9 mouse cellular contexts compared by ENCODE assay signal in genomic region chr17:24669214-24669544, GRCm38 (mm10). TPM values are rescaled to one million over a fixed set of nuclear protein-coding genes. Genes with fewer than 3 reads are reported as not detected.
A peak's percentile ranks its signal among the peaks of the same experiment; 100 is the strongest.
DNase-seq lines count a peak whose midpoint lies in the region; ATAC-seq and TF ChIP-seq lines count a peak whose summit lies in the region.
"Not testable (repeated sequence)": the region's sequence is repeated elsewhere in the genome, so short reads cannot be mapped to it uniquely, and the experiment has no call there.
"Had no signal": no experiment of that assay in that cellular context is flagged by ENCODE, and none has a peak within 500 bp of the region (broad histone marks: within the 10 kb centered on the region; RNA-seq: fewer than 3 reads in every experiment).

No protein-coding gene starts in this region.

- H3K9ac ChIP-seq in ES-E14 (ENCODE audit: insufficient read depth, low read depth, low read length, poor library complexity, severe bottlenecking), result peak overlapping the region; percentile 86
- H3K9ac ChIP-seq in embryonic facial prominence, embryonic 15.5 days, result peak overlapping the region; percentile 97
- H3K9ac ChIP-seq in hindbrain, embryonic 15.5 days, result peak overlapping the region; percentile 97
- H3K9ac ChIP-seq in liver, embryonic 16.5 days (ENCODE audit: low read depth, low read length), result peak overlapping the region; percentile 58
- H3K9ac ChIP-seq in midbrain, embryonic 14.5 days (replicated peaks; ENCODE audit: low read length), result peak overlapping the region; percentile 97; the same call in 1 of the 2 replicates

- intact Hi-C loops in left cerebral cortex, adult 2 months (cut with DNase I), result not testable (repeated sequence)

- H3K36me3 ChIP-seq in ES-E14 (ENCODE audit: control insufficient read depth, insufficient read depth, low read length, poor library complexity, severe bottlenecking); embryonic facial prominence, embryonic 15.5 days; heart, embryonic 10.5 days; hindbrain, embryonic 15.5 days; liver, embryonic 16.5 days (ENCODE audit: control insufficient read depth, insufficient read depth); midbrain, embryonic 14.5 days (ENCODE audit: control insufficient read depth, insufficient read depth, low read length); spleen, adult 2 months (ENCODE audit: control insufficient read depth, insufficient read depth, low read length): not testable (repeated sequence)

- TF ChIP-seq POLR2A in spleen, adult 2 months (IDR thresholded peaks at IDR 0.05; ENCODE audit: low read depth, low read length), result not testable (repeated sequence)

- H3K4me1 ChIP-seq in ES-E14 (ENCODE audit: control insufficient read depth in 2 of 2, insufficient read depth in 2 of 2, low read length in 2 of 2, poor library complexity in 1 of 2), result peaks cover 7 to 22% of the 10 kb centered on the region in 2 experiments; a peak in 3 of 4 replicates
- H3K4me1 ChIP-seq in embryonic facial prominence, embryonic 15.5 days, result peaks cover 36% of the 10 kb centered on the region
- peaks cover 43% of the 10 kb centered on the region for H3K4me1 ChIP-seq in heart, embryonic 10.5 days
- H3K4me1 ChIP-seq in hindbrain, embryonic 15.5 days (replicated peaks), result peaks cover 36% of the 10 kb centered on the region
- H3K4me1 ChIP-seq in liver, embryonic 16.5 days (ENCODE audit: control insufficient read depth, low read depth, low read length), result peaks cover 27% of the 10 kb centered on the region
- H3K4me1 ChIP-seq in midbrain, embryonic 14.5 days (ENCODE audit: control insufficient read depth, insufficient read depth, low read length), result peaks cover 19% of the 10 kb centered on the region
- H3K4me1 ChIP-seq in spleen, adult 2 months (ENCODE audit: control insufficient read depth, insufficient read depth, insufficient read length), result peaks cover 12% of the 10 kb centered on the region; the same call in 1 of the 2 replicates

- peak overlapping the region; percentile 76 to 84 for H3K4me3 ChIP-seq in ES-E14 (ENCODE audit: insufficient read depth in 1 of 2, low read depth in 1 of 2, low read length in 2 of 2, poor library complexity in 1 of 2, severe bottlenecking in 1 of 2)
- H3K4me3 ChIP-seq in embryonic facial prominence, embryonic 15.5 days (replicated peaks), result peak overlapping the region; percentile 99
- peak overlapping the region; percentile 99 for H3K4me3 ChIP-seq in heart, embryonic 10.5 days
- H3K4me3 ChIP-seq in hindbrain, embryonic 15.5 days, result peak overlapping the region; percentile 95
- H3K4me3 ChIP-seq in left cerebral cortex, adult 2 months, result peak overlapping the region; percentile 90
- peak overlapping the region; percentile 87 for H3K4me3 ChIP-seq in liver, embryonic 16.5 days (ENCODE audit: low read depth, low read length)
- H3K4me3 ChIP-seq in midbrain, embryonic 14.5 days (replicated peaks; ENCODE audit: low read depth, low read length), result peak overlapping the region; percentile 99
- peak overlapping the region; percentile 49 for H3K4me3 ChIP-seq in spleen, adult 2 months (ENCODE audit: extremely low read depth, insufficient read depth, insufficient read length)

- DNase-seq in ES-E14 (ENCODE audit: low read depth, low spot score); heart, embryonic 10.5 days (ENCODE audit: low spot score); left cerebral cortex, adult 2 months (ENCODE audit: extremely low spot score in 1 of 2, low spot score in 2 of 2); midbrain, embryonic 14.5 days; spleen, adult 2 months (ENCODE audit: low read depth in 1 of 2, low spot score in 2 of 2): not testable (repeated sequence)

- H3K4me2 ChIP-seq in embryonic facial prominence, embryonic 15.5 days (replicated peaks), result peak overlapping the region; percentile 82
- H3K4me2 ChIP-seq in hindbrain, embryonic 15.5 days, result peak overlapping the region; percentile 73
- peak overlapping the region; percentile 65 for H3K4me2 ChIP-seq in liver, embryonic 16.5 days (ENCODE audit: low read depth, low read length)
- peak overlapping the region; percentile 90 for H3K4me2 ChIP-seq in midbrain, embryonic 14.5 days (ENCODE audit: low read length)

- 9% methylated on average over 15 of the region's 15 CpGs for WGBS in embryonic facial prominence, embryonic 15.5 days
- 11% methylated on average over 15 of the region's 15 CpGs for WGBS in heart, embryonic 10.5 days
- 8% methylated on average over 15 of the region's 15 CpGs for WGBS in hindbrain, embryonic 15.5 days
- 6% methylated on average over 15 of the region's 15 CpGs for WGBS in liver, embryonic 16.5 days (ENCODE audit: insufficient replicate concordance)
- 8% methylated on average over 15 of the region's 15 CpGs for WGBS in midbrain, embryonic 14.5 days
- WGBS in spleen, adult 2 months, result 8% methylated on average over 15 of the region's 15 CpGs

- H3K27ac ChIP-seq in ES-E14 (ENCODE audit: insufficient read depth, low read depth, low read length, poor library complexity, severe bottlenecking), result peak overlapping the region; percentile 72
- peak overlapping the region; percentile 90 for H3K27ac ChIP-seq in embryonic facial prominence, embryonic 15.5 days (replicated peaks)
- peak overlapping the region; percentile 97 for H3K27ac ChIP-seq in heart, embryonic 10.5 days
- peak overlapping the region; percentile 85 for H3K27ac ChIP-seq in hindbrain, embryonic 15.5 days (replicated peaks)
- peak overlapping the region; percentile 88 for H3K27ac ChIP-seq in left cerebral cortex, adult 2 months
- peak overlapping the region; percentile 71 for H3K27ac ChIP-seq in liver, embryonic 16.5 days (ENCODE audit: low read length)
- H3K27ac ChIP-seq in midbrain, embryonic 14.5 days (replicated peaks; ENCODE audit: low read depth, low read length), result peak overlapping the region; percentile 89
- peak overlapping the region; percentile 46; the same call in 1 of the 2 replicates for H3K27ac ChIP-seq in spleen, adult 2 months (ENCODE audit: insufficient read depth, low read length)

- in situ Hi-C loops in ES-E14 (cut with MboI; ENCODE audit: low sequenced_read_pairs in 2 of 2, unreplicated experiment in 2 of 2), result not testable (repeated sequence)

- H3K27me3 ChIP-seq in embryonic facial prominence, embryonic 15.5 days; heart, embryonic 10.5 days (ENCODE audit: insufficient read depth, poor library complexity, severe bottlenecking); hindbrain, embryonic 15.5 days; liver, embryonic 16.5 days (ENCODE audit: control insufficient read depth, insufficient read depth, low read depth, low read length); midbrain, embryonic 14.5 days (ENCODE audit: control insufficient read depth, insufficient read depth, low read length); spleen, adult 2 months (ENCODE audit: control insufficient read depth, insufficient read depth, low read length): not testable (repeated sequence)

- TF ChIP-seq CTCF in left cerebral cortex, adult 2 months (IDR thresholded peaks at IDR 0.05); spleen, adult 2 months (IDR thresholded peaks at IDR 0.05; ENCODE audit: extremely low read depth, insufficient read depth, insufficient read length, insufficient replicate concordance): not testable (repeated sequence)

- ATAC-seq in embryonic facial prominence, embryonic 15.5 days (ENCODE audit: insufficient number of reproducible peaks, low FRiP score, low TSS enrichment, low read depth), result peak; percentile 0; the same call in 1 of the 2 replicates
- peak; percentile 42 for ATAC-seq in hindbrain, embryonic 15.5 days (ENCODE audit: low FRiP score, low read depth)
- not testable (repeated sequence) for ATAC-seq in liver, embryonic 16.5 days (ENCODE audit: low read depth); midbrain, embryonic 14.5 days (ENCODE audit: low FRiP score, low TSS enrichment)

- H3K9me3 ChIP-seq in ES-E14 (ENCODE audit: control insufficient read depth, insufficient read depth, low read depth, low read length); embryonic facial prominence, embryonic 15.5 days (replicated peaks); heart, embryonic 10.5 days; hindbrain, embryonic 15.5 days; liver, embryonic 16.5 days (replicated peaks; ENCODE audit: control insufficient read depth, low read length); midbrain, embryonic 14.5 days (ENCODE audit: control insufficient read depth, low read length): not testable (repeated sequence)

RNA-seq across cellular contexts. Expression of gene Zfp598, which starts 0.3 kb away (rescaled TPM):
- 39.7 and 55.9 TPM in 2 replicates for total RNA-seq in ES-E14 (2012; rRNA removed)
- polyA plus RNA-seq in embryonic facial prominence, embryonic 15.5 days (2015; fragmentation: Nextera tagmentation; extraction: Ambion mirVana), result 23.8 and 26.8 TPM in 2 replicates
- polyA plus RNA-seq in heart, embryonic 10.5 days (2016; fragmentation: Nextera tagmentation; extraction: Ambion mirVana), result 22.3 and 26.2 TPM in 2 replicates
- 20.6 and 24.5 TPM in 2 replicates for polyA plus RNA-seq in hindbrain, embryonic 15.5 days (2015; fragmentation: Nextera tagmentation; extraction: Ambion mirVana)
- 10 to 100 TPM; 41.6 to 49.0 TPM for total RNA-seq in left cerebral cortex, adult 2 months (2021)
- polyA plus RNA-seq in liver, embryonic 16.5 days (2015; fragmentation: Nextera tagmentation; extraction: Ambion mirVana), result 6.3 and 8.7 TPM in 2 replicates
- 22.8 and 24.5 TPM in 2 replicates for polyA plus RNA-seq in midbrain, embryonic 14.5 days (2014; fragmentation: Nextera tagmentation; extraction: Ambion mirVana)
- polyA plus RNA-seq in spleen, adult 2 months (2012; rRNA removed), result 59.7 and 77.0 TPM in 2 replicates

RNA-seq across cellular contexts. Expression of gene Npw, which starts 10.9 kb away (rescaled TPM):
- 3.0 and 6.0 TPM in 2 replicates for total RNA-seq in ES-E14 (2012; rRNA removed)
- 0.36 and 0.56 TPM in 2 replicates for polyA plus RNA-seq in embryonic facial prominence, embryonic 15.5 days (2015; fragmentation: Nextera tagmentation; extraction: Ambion mirVana)
- 0.28 TPM in 1 of 2 replicates, not detected in the other for polyA plus RNA-seq in heart, embryonic 10.5 days (2016; fragmentation: Nextera tagmentation; extraction: Ambion mirVana)
- 0.31 and 0.54 TPM in 2 replicates for polyA plus RNA-seq in hindbrain, embryonic 15.5 days (2015; fragmentation: Nextera tagmentation; extraction: Ambion mirVana)
- total RNA-seq in left cerebral cortex, adult 2 months (2021), result 1 to 10 TPM in 1 of 2 experiments, under 1 TPM in 1; 0.58 to 1.4 TPM
- polyA plus RNA-seq in liver, embryonic 16.5 days (2015; fragmentation: Nextera tagmentation; extraction: Ambion mirVana), result 0.15 and 0.38 TPM in 2 replicates
- polyA plus RNA-seq in midbrain, embryonic 14.5 days (2014; fragmentation: Nextera tagmentation; extraction: Ambion mirVana), result not detected in 2 replicates
- 0.71 and 1.7 TPM in 2 replicates for polyA plus RNA-seq in spleen, adult 2 months (2012; rRNA removed)
- total RNA-seq: adrenal gland, postnatal 25 days had no signal

RNA-seq across cellular contexts. Expression of gene Slc9a3r2, which starts 19.1 kb away (rescaled TPM):
- 11.4 and 22.7 TPM in 2 replicates for total RNA-seq in ES-E14 (2012; rRNA removed)
- 64.4 and 65.9 TPM in 2 replicates for polyA plus RNA-seq in embryonic facial prominence, embryonic 15.5 days (2015; fragmentation: Nextera tagmentation; extraction: Ambion mirVana)
- polyA plus RNA-seq in heart, embryonic 10.5 days (2016; fragmentation: Nextera tagmentation; extraction: Ambion mirVana), result 51.5 and 51.9 TPM in 2 replicates
- polyA plus RNA-seq in hindbrain, embryonic 15.5 days (2015; fragmentation: Nextera tagmentation; extraction: Ambion mirVana), result 55.5 and 57.0 TPM in 2 replicates
- 10 to 100 TPM; 50.2 to 51.0 TPM for total RNA-seq in left cerebral cortex, adult 2 months (2021)
- polyA plus RNA-seq in liver, embryonic 16.5 days (2015; fragmentation: Nextera tagmentation; extraction: Ambion mirVana), result 9.8 and 11.8 TPM in 2 replicates
- polyA plus RNA-seq in midbrain, embryonic 14.5 days (2014; fragmentation: Nextera tagmentation; extraction: Ambion mirVana), result 36.7 and 39.2 TPM in 2 replicates
- 62.2 and 66.7 TPM in 2 replicates for polyA plus RNA-seq in spleen, adult 2 months (2012; rRNA removed)

RNA-seq across cellular contexts. Expression of gene Syngr3, which starts 20.6 kb away (rescaled TPM):
- total RNA-seq in ES-E14 (2012; rRNA removed), result 4.1 and 13.1 TPM in 2 replicates
- polyA plus RNA-seq in embryonic facial prominence, embryonic 15.5 days (2015; fragmentation: Nextera tagmentation; extraction: Ambion mirVana), result 2.0 and 2.9 TPM in 2 replicates
- polyA plus RNA-seq in heart, embryonic 10.5 days (2016; fragmentation: Nextera tagmentation; extraction: Ambion mirVana), result 0.54 and 1.5 TPM in 2 replicates
- 234 and 241 TPM in 2 replicates for polyA plus RNA-seq in hindbrain, embryonic 15.5 days (2015; fragmentation: Nextera tagmentation; extraction: Ambion mirVana)
- 100 to 1,000 TPM; 177 to 188 TPM for total RNA-seq in left cerebral cortex, adult 2 months (2021)
- 0.05 and 0.21 TPM in 2 replicates for polyA plus RNA-seq in liver, embryonic 16.5 days (2015; fragmentation: Nextera tagmentation; extraction: Ambion mirVana)
- polyA plus RNA-seq in midbrain, embryonic 14.5 days (2014; fragmentation: Nextera tagmentation; extraction: Ambion mirVana), result 147 and 169 TPM in 2 replicates
- polyA plus RNA-seq in spleen, adult 2 months (2012; rRNA removed), result 0.20 and 0.23 TPM in 2 replicates

RNA-seq across cellular contexts. Expression of gene Gfer, which starts 26.8 kb away (rescaled TPM):
- 61.8 and 63.4 TPM in 2 replicates for total RNA-seq in ES-E14 (2012; rRNA removed)
- polyA plus RNA-seq in embryonic facial prominence, embryonic 15.5 days (2015; fragmentation: Nextera tagmentation; extraction: Ambion mirVana), result 33.1 and 35.2 TPM in 2 replicates
- polyA plus RNA-seq in heart, embryonic 10.5 days (2016; fragmentation: Nextera tagmentation; extraction: Ambion mirVana), result 38.3 and 49.4 TPM in 2 replicates
- polyA plus RNA-seq in hindbrain, embryonic 15.5 days (2015; fragmentation: Nextera tagmentation; extraction: Ambion mirVana), result 36.5 and 36.6 TPM in 2 replicates
- 10 to 100 TPM; 20.0 to 23.2 TPM for total RNA-seq in left cerebral cortex, adult 2 months (2021)
- polyA plus RNA-seq in liver, embryonic 16.5 days (2015; fragmentation: Nextera tagmentation; extraction: Ambion mirVana), result 23.7 and 23.9 TPM in 2 replicates
- 35.9 and 38.3 TPM in 2 replicates for polyA plus RNA-seq in midbrain, embryonic 14.5 days (2014; fragmentation: Nextera tagmentation; extraction: Ambion mirVana)
- polyA plus RNA-seq in spleen, adult 2 months (2012; rRNA removed), result 13.8 and 26.7 TPM in 2 replicates

Comparison
In these comparisons a context has a peak if more than half of its experiments do, and no peak if none do; other contexts are left out.
1. H3K27ac ChIP-seq: peak in every context shown above with its lines; median percentile 97 in heart, embryonic 10.5 days; 90 in embryonic facial prominence, embryonic 15.5 days; 89 in midbrain, embryonic 14.5 days; 88 in left cerebral cortex, adult 2 months; 85 in hindbrain, embryonic 15.5 days; 72 in ES-E14; 71 in liver, embryonic 16.5 days; 46 in spleen, adult 2 months.
2. H3K4me3 ChIP-seq: peak in every context shown above with its lines; median percentile 99 in embryonic facial prominence, embryonic 15.5 days; 99 in heart, embryonic 10.5 days; 99 in midbrain, embryonic 14.5 days; 95 in hindbrain, embryonic 15.5 days; 90 in left cerebral cortex, adult 2 months; 87 in liver, embryonic 16.5 days; 80 in ES-E14; 49 in spleen, adult 2 months.